Mouse (Mus musculus) hindbrain, embryonic 12.5 days (tissue): ENCODE measurements around the gene Ankrd27. TPM values are rescaled to one million over a fixed set of nuclear protein-coding genes. Genes with fewer than 3 reads are reported as not detected.
A peak's percentile ranks its signal among the peaks of the same experiment; 100 is the strongest.

ENCODE experiments used
- ATAC-seq: fragments of 200-750 bp; cut with Nextera tagmentation; 2 replicates; pipeline ENCODE4 v1.8.0; 2017; ENCODE audit warnings: moderate TSS enrichment; ENCODE audit not compliant: low FRiP score
- H3K27ac ChIP-seq: fragments of 300-500 bp; sonication (generic); 2 replicates; pipeline ENCODE4 v1.5.1; 2016; ENCODE audit warnings: mild to moderate bottlenecking
- H3K27me3 ChIP-seq: fragments of 300-500 bp; sonication (generic); 2 replicates; pipeline ENCODE4 v1.6.1; 2016; ENCODE audit warnings: mild to moderate bottlenecking
- H3K36me3 ChIP-seq: fragments of 300-500 bp; sonication (generic); 2 replicates; pipeline ENCODE4 v1.6.1; 2016; ENCODE audit warnings: mild to moderate bottlenecking
- H3K4me1 ChIP-seq: fragments of 300-500 bp; sonication (generic); 2 replicates; pipeline ENCODE4 v1.6.1; 2016
- H3K4me2 ChIP-seq: fragments of 300-500 bp; sonication (generic); replicated peaks from 2 replicates; pipeline ENCODE4 v1.6.1; 2016; ENCODE audit warnings: mild to moderate bottlenecking
- H3K4me3 ChIP-seq: fragments of 300-500 bp; sonication (generic); 2 replicates; pipeline ENCODE4 v1.5.1; 2016; ENCODE audit warnings: mild to moderate bottlenecking
- H3K9ac ChIP-seq: fragments of 300-500 bp; sonication (generic); 2 replicates; pipeline ENCODE4 v1.6.1; 2016; ENCODE audit warnings: mild to moderate bottlenecking, moderate library complexity
- H3K9me3 ChIP-seq: fragments of 300-500 bp; sonication (generic); replicated peaks from 2 replicates; pipeline ENCODE4 v1.6.1; 2016; ENCODE audit warnings: mild to moderate bottlenecking
- WGBS: fragments of 180-500 bp; shearing (Covaris S2); methylation state at CpG from one replicate; pipeline ENCODE4 v1.1.7; 2016; 5-methylcytosine and 5-hydroxymethylcytosine counted together
- polyA plus RNA-seq: library from polyadenylated mRNA; unstranded; fragments of >200 nt; fragmentation: Nextera tagmentation; extraction: Ambion mirVana; gene quantifications from 2 replicates; pipeline ENCODE4 v1.2.1, GENCODE M21; 2016

Gene Ankrd27
- polyA plus RNA-seq, 1 experiment from 2014 or later: 30.3 TPM

GRCm38 (mm10) chr7:35650716-35651410 lies 64.8 kb downstream of the Ankrd27 start:
- H3K9ac ChIP-seq: no peak overlapping the region
- H3K9me3 ChIP-seq: no peaks in the 10 kb centered on the region
- no peaks in the 10 kb centered on the region for H3K27me3 ChIP-seq
- H3K36me3 ChIP-seq: no peaks in the 10 kb centered on the region
- ATAC-seq: no peak
- H3K27ac ChIP-seq: no peak overlapping the region
- no peak overlapping the region for H3K4me3 ChIP-seq
- H3K4me2 ChIP-seq: no peak overlapping the region
- H3K4me1 ChIP-seq: 0 out of 2 replicates have a peak, but pooled peaks cover 2% of the 10 kb centered on the region
- WGBS: 80% methylated on average over 11 of the region's 11 CpGs

DNA sequence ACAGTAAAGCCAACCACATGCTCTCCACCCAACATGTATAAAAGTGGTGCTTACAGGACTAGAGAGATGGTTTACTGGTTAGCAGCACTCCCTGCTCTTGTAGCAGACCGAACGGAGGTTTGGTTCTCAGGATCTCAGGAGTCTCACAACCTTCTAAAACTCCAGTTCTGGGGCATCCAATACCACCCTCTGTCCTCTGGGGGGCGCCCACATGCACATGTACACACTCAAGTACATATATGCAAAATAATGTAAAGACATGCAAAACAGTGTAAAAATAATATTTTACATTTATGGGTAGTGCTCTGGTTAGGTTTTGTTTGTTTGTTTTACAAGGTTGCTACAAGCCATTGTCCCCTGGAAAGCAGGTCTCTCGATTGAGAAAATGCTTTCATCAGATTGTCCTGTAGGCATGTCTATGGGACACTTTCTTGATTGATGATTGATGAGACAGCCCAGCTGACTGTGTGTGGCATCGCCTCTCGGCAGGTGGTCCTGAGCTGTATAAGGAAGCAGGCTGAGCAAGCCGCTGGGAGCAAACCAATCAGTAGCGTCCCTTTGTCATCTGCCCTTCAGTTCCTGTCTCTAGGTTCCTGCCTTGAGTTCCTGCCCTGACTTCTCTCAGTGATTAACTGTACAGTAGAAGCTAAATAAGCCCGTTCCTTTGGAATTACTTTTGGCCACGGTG lies 65.7 kb downstream of the Ankrd27 start:
- Histone ChIP-seq H3K27me3 (no peaks in the 10 kb centered on the region), H3K4me3 (no peak overlapping the region), H3K9me3 (no peaks in the 10 kb centered on the region), H3K4me1 (no peaks in the 10 kb centered on the region), H3K9ac (no peak overlapping the region), H3K4me2 (no peak overlapping the region), H3K27ac (no peak overlapping the region), H3K36me3 (no peaks in the 10 kb centered on the region)
- WGBS: 80% methylated on average over 10 of the region's 10 CpGs
- ATAC-seq: no peak

GRCm38 (mm10) chr7:35657829-35658228 lies 71.8 kb downstream of the Ankrd27 start:
- ATAC-seq: no peak
- no peaks in the 10 kb centered on the region for H3K27me3 ChIP-seq
- no peaks in the 10 kb centered on the region for H3K9me3 ChIP-seq
- no peak overlapping the region for H3K4me2 ChIP-seq
- H3K9ac ChIP-seq: no peak overlapping the region
- H3K36me3 ChIP-seq: no peaks in the 10 kb centered on the region
- H3K4me3 ChIP-seq: no peak overlapping the region
- no peak overlapping the region for H3K27ac ChIP-seq
- WGBS: 37% methylated on average over 6 of the region's 6 CpGs
- no peaks in the 10 kb centered on the region for H3K4me1 ChIP-seq

- no peak for ATAC-seq
- Histone ChIP-seq H3K9ac (no peak overlapping the region), H3K27me3 (no peaks in the 10 kb centered on the region), H3K4me2 (no peak overlapping the region), H3K27ac (no peak overlapping the region), H3K4me1 (peaks cover 9% of the 10 kb centered on the region), H3K4me3 (no peak overlapping the region), H3K36me3 (no peaks in the 10 kb centered on the region), H3K9me3 (no peaks in the 10 kb centered on the region)
- WGBS: 54% methylated on average over 3 of the region's 3 CpGs
Observed at GRCm38 (mm10) chr7:35659173-35659572, 73.1 kb downstream of the Ankrd27 start.

DNA sequence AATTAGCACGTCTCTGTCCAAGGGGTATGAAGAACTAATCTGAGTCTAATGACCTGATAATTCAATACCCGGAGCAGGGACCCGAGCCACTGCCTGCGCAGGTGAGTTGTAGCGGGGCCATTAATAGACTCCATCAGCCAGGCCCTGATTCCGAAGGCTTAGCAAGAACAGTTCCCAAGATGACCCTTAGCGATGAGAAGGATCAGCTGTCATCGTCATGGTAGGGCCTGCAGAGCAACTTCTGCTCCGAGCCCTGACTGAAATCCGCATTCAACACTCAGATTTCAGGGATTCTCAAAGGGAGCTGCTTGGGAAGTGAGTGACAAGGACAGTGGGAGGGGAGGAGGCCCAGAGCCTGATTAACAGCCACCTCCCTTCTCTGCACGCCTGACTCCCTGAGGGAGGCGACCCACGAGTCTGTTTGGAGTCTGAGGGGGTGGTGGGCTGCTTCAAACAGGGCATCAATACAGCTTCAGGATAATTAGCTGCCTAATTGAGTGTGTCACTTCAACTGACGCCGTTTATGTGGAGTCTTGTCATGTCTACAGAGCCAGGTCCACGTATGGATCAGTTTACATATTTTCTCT lies 77.8 kb downstream of the Ankrd27 start:
- H3K27ac ChIP-seq: no peak overlapping the region
- 45% methylated on average over 16 of the region's 16 CpGs for WGBS
- peak; percentile 27; the same call in 1 of the 2 replicates for ATAC-seq
- H3K27me3 ChIP-seq: no peaks in the 10 kb centered on the region
- H3K9ac ChIP-seq: no peak overlapping the region
- no peaks in the 10 kb centered on the region for H3K36me3 ChIP-seq
- H3K4me2 ChIP-seq: no peak overlapping the region
- H3K9me3 ChIP-seq: no peaks in the 10 kb centered on the region
- H3K4me1 ChIP-seq: peaks cover 23% of the 10 kb centered on the region
- H3K4me3 ChIP-seq: no peak overlapping the region

- WGBS: 31% methylated on average over 18 of the region's 18 CpGs
- Histone ChIP-seq H3K4me1 (peaks cover 26% of the 10 kb centered on the region), H3K4me2 (no peak overlapping the region), H3K9ac (no peak overlapping the region), H3K27ac (peak overlapping the region; percentile 64), H3K36me3 (no peaks in the 10 kb centered on the region), H3K9me3 (no peaks in the 10 kb centered on the region), H3K27me3 (no peaks in the 10 kb centered on the region), H3K4me3 (no peak overlapping the region)
- peak; percentile 81 for ATAC-seq
Observed at GRCm38 (mm10) chr7:35668066-35669041, 82.3 kb downstream of the Ankrd27 start.

- no peak for ATAC-seq
- Histone ChIP-seq H3K4me3 (no peak overlapping the region), H3K4me2 (no peak overlapping the region), H3K27ac (no peak overlapping the region), H3K36me3 (no peaks in the 10 kb centered on the region), H3K4me1 (0 out of 2 replicates have a peak, but pooled peaks cover 2% of the 10 kb centered on the region), H3K27me3 (no peaks in the 10 kb centered on the region), H3K9me3 (no peaks in the 10 kb centered on the region), H3K9ac (no peak overlapping the region)
- WGBS: 72% methylated on average over 4 of the region's 4 CpGs
Observed at GRCm38 (mm10) chr7:35678976-35679375, 92.9 kb downstream of the Ankrd27 start.

GRCm38 (mm10) chr7:35681559-35681958 lies 95.5 kb downstream of the Ankrd27 start:
- Histone ChIP-seq H3K9me3 (no peaks in the 10 kb centered on the region), H3K4me1 (peaks cover 10% of the 10 kb centered on the region), H3K4me2 (no peak overlapping the region), H3K9ac (no peak overlapping the region), H3K36me3 (no peaks in the 10 kb centered on the region; the same call in 1 of the 2 replicates), H3K27ac (no peak overlapping the region), H3K4me3 (no peak overlapping the region), H3K27me3 (no peaks in the 10 kb centered on the region)
- WGBS: 74% methylated on average over 3 of the region's 3 CpGs
- no peak for ATAC-seq

DNA sequence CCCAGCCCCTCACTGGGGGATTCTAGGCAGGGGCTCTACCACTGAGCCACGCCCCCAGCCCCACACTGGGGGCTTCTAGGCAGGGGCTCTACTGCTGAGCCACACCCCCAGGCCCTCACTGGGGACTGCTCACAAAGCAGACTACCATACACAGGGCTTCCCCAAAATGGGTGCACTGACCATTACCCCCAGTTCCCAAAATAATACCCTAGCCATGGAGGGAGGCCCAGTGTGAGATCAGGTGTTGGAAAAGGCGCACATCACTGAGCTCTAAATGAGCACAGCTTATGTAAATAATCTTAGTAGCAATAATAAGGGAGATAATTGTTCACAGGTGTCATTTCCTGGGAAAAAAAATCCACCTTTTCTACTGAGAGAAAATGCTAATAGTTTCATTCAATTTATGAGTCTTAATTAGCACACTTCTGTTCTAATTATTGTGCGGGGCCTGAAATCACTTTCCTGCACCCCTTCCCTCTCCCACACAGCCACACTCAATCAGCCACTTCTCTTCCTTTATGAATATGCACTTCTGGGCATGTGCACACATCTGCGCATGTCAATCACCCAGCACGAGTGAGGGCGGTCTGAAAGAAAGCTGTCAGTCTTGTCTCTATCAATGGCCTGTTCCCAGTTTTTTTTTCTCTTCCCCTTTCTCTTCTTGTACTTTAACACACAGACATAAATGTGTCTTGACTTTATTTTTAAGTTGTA lies 97.5 kb downstream of the Ankrd27 start:
- H3K4me2 ChIP-seq: no peak overlapping the region

DNA sequence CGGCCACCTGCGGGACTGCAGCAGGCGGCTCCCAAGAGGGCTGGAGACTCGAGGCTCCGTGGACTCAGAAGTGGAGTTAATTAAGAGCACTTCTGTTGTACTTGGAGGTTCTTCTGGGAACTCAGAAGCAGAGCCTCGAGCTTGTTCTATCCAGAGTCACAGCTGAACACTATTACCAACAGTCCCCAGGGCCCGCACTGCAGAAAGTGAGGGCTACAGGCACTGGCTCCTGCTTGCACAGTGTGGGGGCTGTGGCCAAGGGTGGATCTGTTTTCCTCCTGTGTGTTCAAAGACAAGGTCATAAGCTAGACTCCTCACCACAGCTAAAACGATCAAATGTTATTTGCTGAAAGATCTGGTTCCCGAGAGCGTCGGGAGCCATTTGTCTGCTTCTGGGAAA lies 100.2 kb downstream of the Ankrd27 start:
- Histone ChIP-seq H3K4me1 (peaks cover 22% of the 10 kb centered on the region), H3K4me2 (no peak overlapping the region), H3K36me3 (peaks cover 8% of the 10 kb centered on the region; the same call in 1 of the 2 replicates), H3K27me3 (no peaks in the 10 kb centered on the region), H3K9ac (no peak overlapping the region), H3K4me3 (no peak overlapping the region), H3K9me3 (no peaks in the 10 kb centered on the region), H3K27ac (no peak overlapping the region)
- no peak for ATAC-seq
- WGBS: 72% methylated on average over 11 of the region's 11 CpGs

More for the DNA sequence above, 97.5 kb downstream of the Ankrd27 start:
- Histone ChIP-seq H3K27ac (no peak overlapping the region), H3K9ac (no peak overlapping the region), H3K36me3 (no peaks in the 10 kb centered on the region; the same call in 1 of the 2 replicates), H3K4me1 (peaks cover 22% of the 10 kb centered on the region), H3K4me3 (no peak overlapping the region), H3K9me3 (no peaks in the 10 kb centered on the region), H3K27me3 (no peaks in the 10 kb centered on the region)
- WGBS: 78% methylated on average over 6 of the region's 6 CpGs
- no peak for ATAC-seq

DNA sequence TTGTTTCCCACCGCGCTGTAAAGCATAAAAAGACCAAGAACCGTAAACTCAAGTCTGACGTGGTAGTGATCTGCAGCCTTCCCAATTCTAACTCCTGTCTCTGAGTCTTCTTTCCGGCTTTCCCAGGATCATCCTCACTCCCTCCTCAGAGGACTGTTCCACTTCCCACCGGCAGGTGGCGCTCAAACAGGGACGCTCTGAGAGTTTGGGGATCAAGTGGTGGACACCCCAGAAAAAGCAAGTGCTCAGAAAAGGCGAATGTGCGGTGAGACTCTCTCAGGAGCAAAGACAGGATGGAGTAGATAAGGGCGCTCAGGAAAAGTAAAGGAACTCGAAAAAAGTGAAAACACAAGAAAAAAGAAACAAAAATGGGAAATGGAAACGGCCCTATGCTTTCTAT lies 100.7 kb downstream of the Ankrd27 start:
- H3K27ac ChIP-seq: no peak overlapping the region
- no peak for ATAC-seq

More for the DNA sequence above, 100.7 kb downstream of the Ankrd27 start:
- peaks cover 8% of the 10 kb centered on the region for H3K36me3 ChIP-seq
- H3K9me3 ChIP-seq: no peaks in the 10 kb centered on the region
- H3K4me3 ChIP-seq: no peak overlapping the region
- H3K27me3 ChIP-seq: no peaks in the 10 kb centered on the region
- 26% methylated on average over 13 of the region's 13 CpGs for WGBS
- peak overlapping the region; percentile 19 for H3K4me2 ChIP-seq
- H3K9ac ChIP-seq: no peak overlapping the region
- peaks cover 22% of the 10 kb centered on the region for H3K4me1 ChIP-seq
